Mouse (Mus musculus): ENCODE results near the gene Esf1.
"Not testable (repeated sequence)": the region's sequence is repeated elsewhere in the genome, so short reads cannot be mapped to it uniquely, and the experiment has no call there.

Gene Esf1

GRCm38 (mm10) chr2:140096034-140096433 is 74.3 kb downstream of the Esf1 start:
- DNase-seq (ENCODE audit: low read depth, low spot score) = no peak

GRCm38 (mm10) chr2:140093433-140093832 is 76.9 kb downstream of the Esf1 start:
- DNase-seq (ENCODE audit: low read depth, low spot score) = no peak

GRCm38 (mm10) chr2:140084245-140084644 is 86.1 kb downstream of the Esf1 start:
- DNase-seq (ENCODE audit: low read depth, low spot score) = no peak

- no peak for DNase-seq (ENCODE audit: low read depth, low spot score)
Observed at GRCm38 (mm10) chr2:140080747-140081577, 89.4 kb downstream of the Esf1 start.

GRCm38 (mm10) chr2:140079284-140079683 is 91.1 kb downstream of the Esf1 start:
- not testable (repeated sequence) for DNase-seq (ENCODE audit: low read depth, low spot score)

GRCm38 (mm10) chr2:140078600-140079280 is 91.6 kb downstream of the Esf1 start:
- DNase-seq (ENCODE audit: low read depth, low spot score) = no peak

GRCm38 (mm10) chr2:140077476-140077875 is 92.9 kb downstream of the Esf1 start:
- no peak for DNase-seq (ENCODE audit: low read depth, low spot score)

GRCm38 (mm10) chr2:140075150-140075549 is 95.2 kb downstream of the Esf1 start:
- DNase-seq (ENCODE audit: low read depth, low spot score) = no peak
